Mouse (Mus musculus): ENCODE measurements around the gene Tpm3. TPM values are rescaled to one million over a fixed set of nuclear protein-coding genes. Genes with fewer than 3 reads are reported as not detected.

Gene Tpm3
- polyA plus RNA-seq, 1 experiment, result 11.8 TPM

- peaks cover 54% of the 10 kb centered on the region for H3K36me3 ChIP-seq (ENCODE audit: control insufficient read depth)
- H3K4me3 ChIP-seq (replicated peaks), result no peak overlapping the region
- no peaks in the 10 kb centered on the region for H3K9me3 ChIP-seq (ENCODE audit: control insufficient read depth, low read length)
- TF ChIP-seq TAL1 (IDR thresholded peaks at IDR 0.05; ENCODE audit: low read length) (no peak), GATA1 (IDR thresholded peaks at IDR 0.05; ENCODE audit: low read length) (no peak)
- no peaks in the 10 kb centered on the region; the same call in 1 of the 2 replicates for H3K4me1 ChIP-seq (ENCODE audit: control insufficient read depth)
- no peaks in the 10 kb centered on the region for H3K27me3 ChIP-seq (ENCODE audit: control insufficient read depth)
These were observed 25.5 kb downstream of the Tpm3 start for GRCm38 (mm10) chr3:90097928-90098327.

- TF ChIP-seq GATA1 (IDR thresholded peaks at IDR 0.05; ENCODE audit: low read length) (no peak), TAL1 (IDR thresholded peaks at IDR 0.05; ENCODE audit: low read length) (no peak)
- Histone ChIP-seq H3K9me3 (ENCODE audit: control insufficient read depth, low read length) (no peaks in the 10 kb centered on the region), H3K27me3 (ENCODE audit: control insufficient read depth) (no peaks in the 10 kb centered on the region), H3K36me3 (ENCODE audit: control insufficient read depth) (peaks cover 31% of the 10 kb centered on the region), H3K4me3 (replicated peaks) (no peak overlapping the region), H3K4me1 (ENCODE audit: control insufficient read depth) (no peaks in the 10 kb centered on the region)
These were observed 28.6 kb downstream of the Tpm3 start for GRCm38 (mm10) chr3:90101010-90101409.

- TF ChIP-seq TAL1 (IDR thresholded peaks at IDR 0.05; ENCODE audit: low read length) (no peak), GATA1 (IDR thresholded peaks at IDR 0.05; ENCODE audit: low read length) (no peak)
- no peaks in the 10 kb centered on the region for H3K4me1 ChIP-seq (ENCODE audit: control insufficient read depth)
- H3K36me3 ChIP-seq (ENCODE audit: control insufficient read depth), result peaks cover 26% of the 10 kb centered on the region
These were observed 29.2 kb downstream of the Tpm3 start for GRCm38 (mm10) chr3:90101673-90102072.

GRCm38 (mm10) chr3:90102239-90102638, 29.8 kb downstream of the Tpm3 start:
- TF ChIP-seq TAL1 (IDR thresholded peaks at IDR 0.05; ENCODE audit: low read length), result no peak
- TF ChIP-seq GATA1 (IDR thresholded peaks at IDR 0.05; ENCODE audit: low read length), result no peak
- no peaks in the 10 kb centered on the region for H3K4me1 ChIP-seq (ENCODE audit: control insufficient read depth)
- no peaks in the 10 kb centered on the region for H3K27me3 ChIP-seq (ENCODE audit: control insufficient read depth)
- no peaks in the 10 kb centered on the region for H3K9me3 ChIP-seq (ENCODE audit: control insufficient read depth, low read length)
- peaks cover 26% of the 10 kb centered on the region for H3K36me3 ChIP-seq (ENCODE audit: control insufficient read depth)
- no peak overlapping the region for H3K4me3 ChIP-seq (replicated peaks)

More at GRCm38 (mm10) chr3:90101673-90102072, 29.2 kb downstream of the Tpm3 start:
- no peaks in the 10 kb centered on the region for H3K27me3 ChIP-seq (ENCODE audit: control insufficient read depth)
- no peaks in the 10 kb centered on the region for H3K9me3 ChIP-seq (ENCODE audit: control insufficient read depth, low read length)
- H3K4me3 ChIP-seq (replicated peaks), result no peak overlapping the region

GRCm38 (mm10) chr3:90103176-90103575, 30.7 kb downstream of the Tpm3 start:
- Histone ChIP-seq H3K4me3 (replicated peaks) (no peak overlapping the region), H3K4me1 (ENCODE audit: control insufficient read depth) (no peaks in the 10 kb centered on the region), H3K36me3 (ENCODE audit: control insufficient read depth) (peaks cover 20% of the 10 kb centered on the region), H3K27me3 (ENCODE audit: control insufficient read depth) (no peaks in the 10 kb centered on the region), H3K9me3 (ENCODE audit: control insufficient read depth, low read length) (no peaks in the 10 kb centered on the region)
- TF ChIP-seq GATA1 (IDR thresholded peaks at IDR 0.05; ENCODE audit: low read length) (no peak), TAL1 (IDR thresholded peaks at IDR 0.05; ENCODE audit: low read length) (no peak)

- TF ChIP-seq GATA1 (IDR thresholded peaks at IDR 0.05; ENCODE audit: low read length), result no peak
- no peak for TF ChIP-seq TAL1 (IDR thresholded peaks at IDR 0.05; ENCODE audit: low read length)
- Histone ChIP-seq H3K4me1 (ENCODE audit: control insufficient read depth) (no peaks in the 10 kb centered on the region), H3K27me3 (ENCODE audit: control insufficient read depth) (no peaks in the 10 kb centered on the region), H3K9me3 (ENCODE audit: control insufficient read depth, low read length) (no peaks in the 10 kb centered on the region), H3K36me3 (ENCODE audit: control insufficient read depth) (peaks cover 13% of the 10 kb centered on the region), H3K4me3 (replicated peaks) (no peak within 1 kb of the TSS)
These were observed 31.5 kb downstream of the Tpm3 start, which contains the start of gene Nup210l for GRCm38 (mm10) chr3:90103938-90104337. Gene Nup210l, plus strand, starts transcription at chr3:90104132.

- no peak for TF ChIP-seq TAL1 (IDR thresholded peaks at IDR 0.05; ENCODE audit: low read length)
- no peak for TF ChIP-seq GATA1 (IDR thresholded peaks at IDR 0.05; ENCODE audit: low read length)
- Histone ChIP-seq H3K36me3 (ENCODE audit: control insufficient read depth) (no peaks in the 10 kb centered on the region), H3K4me3 (replicated peaks) (no peak overlapping the region), H3K9me3 (ENCODE audit: control insufficient read depth, low read length) (no peaks in the 10 kb centered on the region), H3K4me1 (ENCODE audit: control insufficient read depth) (no peaks in the 10 kb centered on the region), H3K27me3 (ENCODE audit: control insufficient read depth) (no peaks in the 10 kb centered on the region)
These were observed 39.3 kb downstream of the Tpm3 start for GRCm38 (mm10) chr3:90111706-90112105.

GRCm38 (mm10) chr3:90114342-90114741, 41.9 kb downstream of the Tpm3 start:
- H3K9me3 ChIP-seq (ENCODE audit: control insufficient read depth, low read length), result no peaks in the 10 kb centered on the region
- TF ChIP-seq TAL1 (IDR thresholded peaks at IDR 0.05; ENCODE audit: low read length) (no peak), GATA1 (IDR thresholded peaks at IDR 0.05; ENCODE audit: low read length) (no peak)
- no peaks in the 10 kb centered on the region for H3K27me3 ChIP-seq (ENCODE audit: control insufficient read depth)
- no peak overlapping the region for H3K4me3 ChIP-seq (replicated peaks)
- H3K4me1 ChIP-seq (ENCODE audit: control insufficient read depth), result no peaks in the 10 kb centered on the region
- no peaks in the 10 kb centered on the region for H3K36me3 ChIP-seq (ENCODE audit: control insufficient read depth)

- H3K4me1 ChIP-seq (ENCODE audit: control insufficient read depth), result no peaks in the 10 kb centered on the region
- H3K36me3 ChIP-seq (ENCODE audit: control insufficient read depth), result no peaks in the 10 kb centered on the region
- H3K27me3 ChIP-seq (ENCODE audit: control insufficient read depth), result no peaks in the 10 kb centered on the region
- no peak for TF ChIP-seq GATA1 (IDR thresholded peaks at IDR 0.05; ENCODE audit: low read length)
- TF ChIP-seq TAL1 (IDR thresholded peaks at IDR 0.05; ENCODE audit: low read length), result no peak
- H3K4me3 ChIP-seq (replicated peaks), result no peak overlapping the region
- no peaks in the 10 kb centered on the region for H3K9me3 ChIP-seq (ENCODE audit: control insufficient read depth, low read length)
These were observed 43.1 kb downstream of the Tpm3 start for GRCm38 (mm10) chr3:90115526-90115925.
